Mouse (Mus musculus) heart, postnatal 0 days (tissue): Measurements from ENCODE around the gene Fbxl12. TPM values are rescaled to one million over a fixed set of nuclear protein-coding genes. Genes with fewer than 3 reads are reported as not detected.
"Not testable (repeated sequence)": the region's sequence is repeated elsewhere in the genome, so short reads cannot be mapped to it uniquely, and the experiment has no call there.

ENCODE experiments used
- ATAC-seq: fragments of 200-750 bp; cut with Nextera tagmentation; 2 replicates; pipeline ENCODE4 v1.8.0; 2017; ENCODE audit warnings: low read depth, moderate number of reproducible peaks, moderate library complexity; ENCODE audit not compliant: insufficient read depth
- DNase-seq: peaks from one replicate; pipeline ENCODE4 v3.0.0-alpha.2; 2016; ENCODE audit warnings: low spot score
- H3K27ac ChIP-seq: fragments of 300-500 bp; sonication (generic); 2 replicates; pipeline ENCODE4 v1.5.1; 2014; ENCODE audit warnings: low read depth, mild to moderate bottlenecking
- H3K27me3 ChIP-seq: fragments of 300-500 bp; sonication (generic); 2 replicates; pipeline ENCODE4 v1.6.1; 2014; ENCODE audit warnings: low read length, mixed read lengths; ENCODE audit not compliant: control insufficient read depth, insufficient read depth
- H3K36me3 ChIP-seq: fragments of 300-500 bp; sonication (generic); replicated peaks from 2 replicates; pipeline ENCODE4 v1.6.1; 2014; ENCODE audit warnings: low read length, mixed read lengths; ENCODE audit not compliant: control insufficient read depth, insufficient read depth
- H3K4me1 ChIP-seq: fragments of 300-500 bp; sonication (generic); 2 replicates; pipeline ENCODE4 v1.6.1; 2014; ENCODE audit warnings: antibody characterized with exemption; ENCODE audit not compliant: control insufficient read depth, insufficient read depth
- H3K4me2 ChIP-seq: fragments of 300-500 bp; sonication (generic); 2 replicates; pipeline ENCODE4 v1.6.1; 2014; ENCODE audit warnings: low read depth, mild to moderate bottlenecking, low read length, moderate library complexity
- H3K4me3 ChIP-seq: fragments of 300-500 bp; sonication (generic); 2 replicates; pipeline ENCODE4 v1.5.1; 2014; ENCODE audit warnings: low read depth, low read length
- H3K9ac ChIP-seq: fragments of 300-500 bp; sonication (generic); replicated peaks from 2 replicates; pipeline ENCODE4 v1.6.1; 2014; ENCODE audit warnings: low read depth, low read length, mixed read lengths
- H3K9me3 ChIP-seq: fragments of 300-500 bp; sonication (generic); replicated peaks from 2 replicates; pipeline ENCODE4 v1.6.1; 2016; ENCODE audit warnings: low read length; ENCODE audit not compliant: control insufficient read depth
- CTCF ChIP-seq: IDR thresholded peaks from 2 replicates; pipeline ENCODE4 v1.5.1; 2016; ENCODE audit warnings: antibody characterized with exemption, control low read depth, low read depth
- EP300 ChIP-seq: IDR thresholded peaks from 2 replicates; pipeline ENCODE4 v1.6.1; 2016; ENCODE audit warnings: antibody characterized with exemption, low read depth
- WGBS: fragments of 180-500 bp; shearing (Covaris S2); extraction: QIAGEN DNeasy Blood & Tissue Kit; methylation state at CpG from one replicate; pipeline ENCODE4 v1.1.7; 2014; 5-methylcytosine and 5-hydroxymethylcytosine counted together
- polyA plus RNA-seq: library from polyadenylated mRNA; unstranded; fragments of >200 nt; fragmentation: Nextera tagmentation; extraction: Ambion mirVana; gene quantifications from 2 replicates; pipeline ENCODE4 v1.2.1, GENCODE M21; 2015
- total RNA-seq: library from RNA; depleted of rRNA; stranded (reverse); fragments of >200 nt; gene quantifications from 2 replicates; pipeline ENCODE4 v1.2.3, GENCODE M21; 2014; ENCODE audit warnings: low replicate concordance; rRNA removed

Fbxl12 gene
- total RNA-seq (15.6 and 20.8 TPM in 2 replicates), polyA plus RNA-seq (12.7 and 13.0 TPM in 2 replicates)

DNA sequence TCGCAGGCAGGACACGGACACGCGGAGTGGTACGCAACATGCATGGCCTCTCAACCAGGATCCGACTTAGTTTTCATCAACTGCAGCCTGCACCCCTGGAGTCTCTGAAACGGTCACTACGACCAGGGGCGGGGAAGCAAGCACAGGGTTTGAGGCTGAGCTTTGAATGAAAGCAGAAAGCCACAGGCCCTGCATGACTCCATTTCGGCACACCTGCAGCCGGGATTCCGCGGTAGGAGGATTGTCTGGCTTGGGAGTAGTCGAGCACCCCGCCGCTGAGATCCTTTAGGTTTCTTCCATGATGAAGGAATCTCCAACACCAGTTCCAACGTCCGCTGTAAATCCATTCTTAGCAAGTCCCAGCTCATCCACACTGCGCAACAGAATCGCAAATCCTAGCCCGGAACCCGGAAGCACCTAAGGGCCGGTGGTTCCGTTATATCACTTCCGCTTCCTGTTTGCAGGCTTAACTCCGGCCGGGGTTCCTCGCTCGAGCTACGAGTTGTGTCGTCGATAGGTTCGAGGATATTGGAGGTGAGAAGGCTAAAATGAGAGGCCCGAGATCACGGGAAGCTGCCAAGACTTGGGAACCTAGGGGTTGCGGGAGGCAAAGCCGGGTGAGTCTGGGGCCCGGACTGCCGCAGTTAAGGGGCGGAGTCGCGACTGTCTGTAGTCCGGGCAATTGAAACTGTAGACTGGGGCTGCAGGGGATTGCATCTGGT is at the start of gene Fbxl12:
Gene Fbxl12, minus strand, starts transcription at position 408 of the 722 bp plus-strand sequence.
- DNase-seq = peak; percentile 84
- Histone ChIP-seq H3K27me3 (no peaks in the 10 kb centered on the region), H3K4me3 (peak within 1 kb of the TSS; percentile 93), H3K4me2 (peak within 1 kb of the TSS; percentile 80), H3K4me1 (peaks cover 19% of the 10 kb centered on the region), H3K27ac (peak within 1 kb of the TSS; percentile 95), H3K9me3 (no peaks in the 10 kb centered on the region), H3K36me3 (peaks cover 18% of the 10 kb centered on the region), H3K9ac (peak within 1 kb of the TSS; percentile 95)
- WGBS = under 1% methylated on average over 43 of the region's 43 CpGs
- TF ChIP-seq EP300 (no peak), CTCF (no peak)
- ATAC-seq = no peak

DNA sequence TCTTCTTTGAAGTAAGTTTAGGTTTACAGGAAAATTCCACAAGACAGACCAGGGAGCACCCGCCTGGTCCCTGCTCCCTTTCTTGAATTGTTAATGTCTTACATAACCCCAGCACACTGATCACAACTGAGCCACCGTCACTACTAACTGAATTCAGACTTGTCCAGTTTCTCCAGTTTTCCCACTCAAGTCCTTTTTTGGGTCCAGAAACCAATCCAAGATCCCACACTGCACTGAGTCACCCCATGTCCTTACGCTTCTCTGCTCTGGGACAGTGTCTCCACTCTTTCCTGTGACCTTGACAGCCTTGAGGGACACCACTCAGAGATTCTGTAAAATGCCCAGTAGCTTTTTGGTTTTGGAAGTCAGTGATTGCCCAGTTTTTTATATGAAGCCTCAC is 48.3 kb upstream of the Fbxl12 start:
- Histone ChIP-seq H3K36me3 (no peaks in the 10 kb centered on the region), H3K4me3 (no peak overlapping the region), H3K27ac (no peak overlapping the region), H3K9ac (no peak overlapping the region), H3K27me3 (peaks cover 15% of the 10 kb centered on the region), H3K4me2 (no peak overlapping the region), H3K4me1 (peaks cover 8% of the 10 kb centered on the region; the same call in 1 of the 2 replicates), H3K9me3 (no peaks in the 10 kb centered on the region)
- DNase-seq (no peak), ATAC-seq (no peak)
- WGBS = 85% methylated on average over 3 of the region's 3 CpGs
- no peak for TF ChIP-seq CTCF
- TF ChIP-seq EP300 = no peak

DNA sequence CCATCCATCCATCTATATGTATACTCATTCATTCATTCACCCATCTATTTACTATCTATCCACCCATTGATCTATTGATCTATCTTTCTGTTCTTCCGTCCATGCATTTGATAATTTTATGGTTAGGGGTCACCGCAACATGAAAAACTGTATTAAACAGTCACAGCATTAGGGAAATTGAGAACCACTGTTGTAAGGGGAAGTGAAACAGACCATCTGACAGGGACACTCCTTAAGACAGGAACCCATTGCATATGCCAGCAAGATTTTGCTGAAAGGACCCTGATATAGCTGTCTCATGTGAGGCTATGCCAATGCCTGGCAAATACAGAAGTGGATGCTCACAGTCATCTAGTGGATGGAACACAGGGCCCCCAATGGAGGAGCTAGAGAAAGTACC is 45.9 kb upstream of the Fbxl12 start:
- 91% methylated on average over 2 of the region's 2 CpGs for WGBS
- not testable (repeated sequence) for H3K36me3 ChIP-seq, H3K9me3 ChIP-seq, H3K4me3 ChIP-seq, H3K9ac ChIP-seq, H3K4me2 ChIP-seq, ATAC-seq, DNase-seq, H3K4me1 ChIP-seq, H3K27ac ChIP-seq
- H3K27me3 ChIP-seq = peaks cover 11% of the 10 kb centered on the region

DNA sequence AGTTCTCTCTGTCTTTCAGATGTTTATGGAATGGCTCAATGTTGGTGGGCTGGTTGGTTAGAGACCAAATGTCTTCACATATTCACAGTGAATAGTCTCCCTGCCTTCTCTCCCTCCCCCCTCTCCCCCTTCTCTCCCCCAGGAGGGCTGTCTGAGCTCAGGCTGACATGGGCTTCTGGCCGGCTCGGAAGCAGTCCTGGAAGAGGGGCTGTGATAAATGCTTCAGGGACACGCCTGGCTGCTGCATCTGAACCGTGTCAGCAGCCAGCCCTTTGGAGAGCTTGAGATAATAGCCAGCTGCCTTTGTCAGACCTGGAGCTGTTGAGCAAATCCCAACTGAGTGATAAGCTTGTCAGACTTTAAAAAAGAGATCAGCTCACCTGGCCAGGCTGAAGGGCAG is 45.3 kb upstream of the Fbxl12 start:
- no peak overlapping the region for H3K27ac ChIP-seq
- TF ChIP-seq EP300 = no peak
- no peak for TF ChIP-seq CTCF

DNA sequence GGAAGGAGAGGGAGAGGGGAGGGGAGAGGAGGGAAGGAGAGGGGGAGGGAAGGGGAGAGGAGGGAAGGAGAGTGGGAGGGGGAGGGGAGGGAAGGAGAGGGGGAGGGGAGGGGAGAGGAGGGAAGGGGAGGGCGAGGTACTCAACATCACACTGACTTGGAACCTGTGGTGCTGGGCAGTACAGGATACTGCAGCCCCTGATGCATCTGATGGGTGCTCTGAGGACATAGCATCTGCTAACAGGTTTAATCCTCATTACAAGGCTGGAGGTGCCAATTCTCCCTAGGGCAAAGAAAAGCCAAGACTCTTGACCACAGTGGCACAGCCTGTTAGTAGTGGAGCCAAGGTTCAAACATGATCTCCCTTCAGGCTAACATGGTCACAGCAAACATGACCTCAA is 44.8 kb upstream of the Fbxl12 start:
- Histone ChIP-seq H3K27ac (no peak overlapping the region), H3K4me1 (no peaks in the 10 kb centered on the region), H3K9me3 (no peaks in the 10 kb centered on the region), H3K4me2 (no peak overlapping the region), H3K4me3 (no peak overlapping the region), H3K9ac (no peak overlapping the region), H3K36me3 (no peaks in the 10 kb centered on the region), H3K27me3 (peaks cover 2% of the 10 kb centered on the region; the same call in 1 of the 2 replicates)
- ATAC-seq = no peak
- no peak for DNase-seq
- 50% methylated on average over 1 of the region's 1 CpGs for WGBS
- TF ChIP-seq CTCF (no peak), EP300 (no peak)

More for the DNA sequence above, 45.3 kb upstream of the Fbxl12 start:
- Histone ChIP-seq H3K36me3 (no peaks in the 10 kb centered on the region), H3K4me2 (no peak overlapping the region), H3K4me1 (peaks cover 5% of the 10 kb centered on the region; the same call in 1 of the 2 replicates), H3K9ac (no peak overlapping the region), H3K27me3 (peaks cover 8% of the 10 kb centered on the region), H3K9me3 (no peaks in the 10 kb centered on the region), H3K4me3 (no peak overlapping the region)
- DNase-seq = peak; percentile 14
- 0% methylated on average over 4 of the region's 4 CpGs for WGBS
- peak; percentile 76; the same call in 1 of the 2 replicates for ATAC-seq
